Mouse (Mus musculus) gastrocnemius, adult 18-20 months (tissue): Measurements from ENCODE around the gene Bnc2. TPM values are rescaled to one million over a fixed set of nuclear protein-coding genes. Genes with fewer than 3 reads are reported as not detected.

Experiments
- DNase-seq: peaks from one replicate; pipeline ENCODE4 v3.0.0; 2021; ENCODE audit warnings: low spot score
- total RNA-seq, 2 experiments: library from RNA; stranded (reverse); gene quantifications; 2 replicates each; pipeline ENCODE4 v1.2.3; 2021

Gene Bnc2
- total RNA-seq, 2 experiments from 2014 or later = 8.5 to 15.1 TPM

GRCm38 (mm10) chr4:84431677-84432515, 243.2 kb downstream of the Bnc2 start:
- DNase-seq = no peak

GRCm38 (mm10) chr4:84427955-84428354, 247.1 kb downstream of the Bnc2 start:
- DNase-seq = no peak

- no peak for DNase-seq
Observed at GRCm38 (mm10) chr4:84411431-84411830, 263.6 kb downstream of the Bnc2 start.

GRCm38 (mm10) chr4:84407328-84408028, 267.6 kb downstream of the Bnc2 start:
- peak; percentile 16 for DNase-seq

- no peak for DNase-seq
Observed at GRCm38 (mm10) chr4:84403356-84404145, 271.5 kb downstream of the Bnc2 start.

GRCm38 (mm10) chr4:84388991-84389390, 286.1 kb downstream of the Bnc2 start:
- DNase-seq = no peak

GRCm38 (mm10) chr4:84385156-84385555, 289.9 kb downstream of the Bnc2 start:
- DNase-seq = no peak

GRCm38 (mm10) chr4:84379289-84379688, 295.8 kb downstream of the Bnc2 start:
- no peak for DNase-seq

GRCm38 (mm10) chr4:84377513-84377912, 297.6 kb downstream of the Bnc2 start:
- DNase-seq = no peak

- DNase-seq = peak; percentile 14
Observed at GRCm38 (mm10) chr4:84362337-84362823, 312.7 kb downstream of the Bnc2 start.

- DNase-seq = no peak
Observed at GRCm38 (mm10) chr4:84361165-84361564, 313.9 kb downstream of the Bnc2 start.

- DNase-seq = no peak
Observed at GRCm38 (mm10) chr4:84359996-84360395, 315.1 kb downstream of the Bnc2 start.

GRCm38 (mm10) chr4:84358204-84358603, 316.9 kb downstream of the Bnc2 start:
- DNase-seq = no peak

GRCm38 (mm10) chr4:84357382-84357781, 317.7 kb downstream of the Bnc2 start:
- no peak for DNase-seq

GRCm38 (mm10) chr4:84356468-84357153, 318.5 kb downstream of the Bnc2 start:
- no peak for DNase-seq

GRCm38 (mm10) chr4:84352656-84353055, 322.4 kb downstream of the Bnc2 start:
- no peak for DNase-seq

GRCm38 (mm10) chr4:84349536-84349935, 325.5 kb downstream of the Bnc2 start:
- DNase-seq = no peak

- DNase-seq = no peak
Observed at GRCm38 (mm10) chr4:84339172-84339571, 335.9 kb downstream of the Bnc2 start.

- no peak for DNase-seq
Observed at GRCm38 (mm10) chr4:84331995-84332394, 343.1 kb downstream of the Bnc2 start.

- no peak for DNase-seq
Observed at GRCm38 (mm10) chr4:84331450-84331849, 343.6 kb downstream of the Bnc2 start.

- DNase-seq = no peak
Observed at GRCm38 (mm10) chr4:84330509-84330908, 344.6 kb downstream of the Bnc2 start.
